Comparison of ENCODE assay signal across 19 mouse cellular contexts in the genomic region with DNA sequence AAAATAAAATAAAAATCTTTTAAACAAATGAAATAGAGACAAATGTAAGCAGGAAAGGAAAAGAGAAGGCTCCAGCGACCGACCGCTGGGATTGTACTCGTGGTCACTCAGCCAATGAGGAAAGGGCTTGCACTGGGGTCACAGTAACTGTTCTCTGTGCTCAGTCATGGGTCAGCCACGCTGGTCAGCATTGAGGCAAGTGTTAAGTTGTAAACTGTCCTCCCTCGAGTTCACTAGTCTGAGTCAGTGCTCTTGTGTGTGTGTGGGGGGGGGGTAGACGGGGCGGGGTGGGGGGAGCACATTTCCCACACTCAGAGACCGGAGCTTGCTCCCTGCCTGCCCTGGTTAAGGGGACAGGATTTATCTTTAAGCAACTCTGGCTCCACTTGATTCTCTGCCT. TPM values are rescaled to one million over a fixed set of nuclear protein-coding genes. Genes with fewer than 3 reads are reported as not detected.
DNase-seq lines count a peak whose midpoint lies in the region; ATAC-seq and TF ChIP-seq lines count a peak whose summit lies in the region.
"Had no signal": no experiment of that assay in that cellular context is flagged by ENCODE, and none has a peak within 500 bp of the region (broad histone marks: within the 10 kb centered on the region; RNA-seq: fewer than 3 reads in every experiment).

No protein-coding gene starts in this region.

- 36% methylated on average over 8 of the region's 9 CpGs for WGBS in lung, postnatal 0 days
- 24% methylated on average over 9 of the region's 9 CpGs for WGBS in kidney, embryonic 16.5 days
- WGBS in liver, postnatal 0 days (ENCODE audit: insufficient replicate concordance), result 59% methylated on average over 9 of the region's 9 CpGs

- TF ChIP-seq CTCF in lung, postnatal 0 days (IDR thresholded peaks at IDR 0.05), result no peak
- TF ChIP-seq CTCF in liver, postnatal 0 days (IDR thresholded peaks at IDR 0.05; ENCODE audit: low read depth), result no peak

- H3K4me2 ChIP-seq in lung, postnatal 0 days (replicated peaks; ENCODE audit: low read depth, low read length), result no peak overlapping the region
- no peak overlapping the region for H3K4me2 ChIP-seq in kidney, embryonic 16.5 days (replicated peaks; ENCODE audit: low read depth, low read length)
- H3K4me2 ChIP-seq in liver, postnatal 0 days (ENCODE audit: low read depth, low read length), result no peak overlapping the region
- H3K4me2 ChIP-seq: forebrain, embryonic 13.5 days; hindbrain, embryonic 15.5 days; lung, embryonic 14.5 days; midbrain, embryonic 12.5 days had no signal

- no peak for TF ChIP-seq EP300 in lung, postnatal 0 days (IDR thresholded peaks at IDR 0.05)
- TF ChIP-seq EP300 in liver, postnatal 0 days (IDR thresholded peaks at IDR 0.05; ENCODE audit: low read depth), result no peak

- H3K4me3 ChIP-seq in lung, postnatal 0 days (ENCODE audit: low read depth, low read length), result no peak overlapping the region
- H3K4me3 ChIP-seq in kidney, embryonic 16.5 days (ENCODE audit: low read length), result no peak overlapping the region
- H3K4me3 ChIP-seq in liver, postnatal 0 days (ENCODE audit: low read depth, low read length), result no peak overlapping the region
- H3K4me3 ChIP-seq: forebrain, embryonic 13.5 days; heart, adult 2 months; hindbrain, embryonic 15.5 days; midbrain, embryonic 12.5 days had no signal

- peak; percentile 17 for DNase-seq in lung, postnatal 0 days (ENCODE audit: low spot score)
- DNase-seq in lung, postnatal 4 days, result no peak
- no peak for DNase-seq in liver, postnatal 0 days
- no peak for DNase-seq in urinary bladder, postnatal 25 days (ENCODE audit: low spot score)
- DNase-seq in ovary, postnatal 10 days (ENCODE audit: low spot score), result no peak
- DNase-seq in layer of hippocampus, adult 18-20 months (ENCODE audit: low spot score in 2 of 2), result no peak
- DNase-seq: adrenal gland, adult 8-10 months; cerebellum, adult 8-10 months; gastrocnemius, postnatal 25 days; heart, adult 2 months; heart, postnatal 36 days; lung, embryonic 14.5 days; right cerebral cortex, postnatal 4 days; thymus, adult 18-20 months had no signal

- H3K36me3 ChIP-seq in lung, postnatal 0 days (ENCODE audit: insufficient read depth, low read length), result no peaks in the 10 kb centered on the region
- no peaks in the 10 kb centered on the region for H3K36me3 ChIP-seq in kidney, embryonic 16.5 days (ENCODE audit: insufficient read depth, low read length)
- no peaks in the 10 kb centered on the region for H3K36me3 ChIP-seq in liver, postnatal 0 days (replicated peaks; ENCODE audit: insufficient read depth, low read length)
- H3K36me3 ChIP-seq: hindbrain, embryonic 15.5 days; midbrain, embryonic 12.5 days had no signal

- H3K9me3 ChIP-seq in lung, postnatal 0 days (ENCODE audit: low read length), result no peaks in the 10 kb centered on the region
- no peaks in the 10 kb centered on the region for H3K9me3 ChIP-seq in kidney, embryonic 16.5 days (ENCODE audit: low read length)
- no peaks in the 10 kb centered on the region for H3K9me3 ChIP-seq in liver, postnatal 0 days (ENCODE audit: low read length)
- H3K9me3 ChIP-seq: forebrain, embryonic 13.5 days; hindbrain, embryonic 15.5 days; midbrain, embryonic 12.5 days had no signal

- H3K9ac ChIP-seq in lung, postnatal 0 days (replicated peaks; ENCODE audit: low read depth), result no peak overlapping the region
- H3K9ac ChIP-seq in kidney, embryonic 16.5 days (replicated peaks; ENCODE audit: low read length), result 0 out of 2 replicates have a peak overlapping the region, but pooled peaks have one; percentile 20
- H3K9ac ChIP-seq in liver, postnatal 0 days (replicated peaks), result no peak overlapping the region
- H3K9ac ChIP-seq: forebrain, embryonic 13.5 days; hindbrain, embryonic 15.5 days; lung, embryonic 14.5 days; midbrain, embryonic 12.5 days had no signal

- H3K4me1 ChIP-seq in lung, postnatal 0 days (ENCODE audit: insufficient read depth, low read depth, low read length), result no peaks in the 10 kb centered on the region
- peaks cover 11% of the 10 kb centered on the region; the same call in 1 of the 2 replicates for H3K4me1 ChIP-seq in kidney, embryonic 16.5 days (ENCODE audit: insufficient read depth, low read length)
- H3K4me1 ChIP-seq in liver, postnatal 0 days (ENCODE audit: insufficient read depth), result 0 out of 2 replicates have a peak, but pooled peaks cover 4% of the 10 kb centered on the region

- no peak overlapping the region for H3K27ac ChIP-seq in lung, postnatal 0 days (ENCODE audit: low read length)
- H3K27ac ChIP-seq in kidney, embryonic 16.5 days (ENCODE audit: low read length), result peak overlapping the region; percentile 54
- peak overlapping the region; percentile 44; the same call in 1 of the 2 replicates for H3K27ac ChIP-seq in liver, postnatal 0 days (ENCODE audit: low read depth)
- H3K27ac ChIP-seq: forebrain, embryonic 13.5 days; heart, adult 2 months; hindbrain, embryonic 15.5 days; macrophage; midbrain, embryonic 12.5 days had no signal

- peak; percentile 49 for ATAC-seq in lung, postnatal 0 days
- peak; percentile 60 for ATAC-seq in kidney, embryonic 16.5 days (ENCODE audit: low FRiP score, low TSS enrichment)
- ATAC-seq in liver, postnatal 0 days, result no peak
- ATAC-seq: forebrain, embryonic 13.5 days had no signal

- no peaks in the 10 kb centered on the region for H3K27me3 ChIP-seq in lung, postnatal 0 days (replicated peaks; ENCODE audit: insufficient read depth, low read length)
- H3K27me3 ChIP-seq in kidney, embryonic 16.5 days (ENCODE audit: insufficient read depth, low read length), result no peaks in the 10 kb centered on the region
- no peaks in the 10 kb centered on the region for H3K27me3 ChIP-seq in liver, postnatal 0 days (ENCODE audit: insufficient read depth, low read length)
- H3K27me3 ChIP-seq: forebrain, embryonic 13.5 days; hindbrain, embryonic 15.5 days; midbrain, embryonic 12.5 days had no signal

RNA-seq across cellular contexts. Expression of a gene that starts 14.3 kb away (rescaled TPM):
- polyA plus RNA-seq in lung, postnatal 0 days (2015; fragmentation: Nextera tagmentation; extraction: Ambion mirVana), result 6.5 and 8.3 TPM in 2 replicates
- 0.74 and 1.0 TPM in 2 replicates for polyA plus RNA-seq in kidney, embryonic 16.5 days (2015; fragmentation: Nextera tagmentation; extraction: Ambion mirVana)
- polyA plus RNA-seq in liver, postnatal 0 days (2015; fragmentation: Nextera tagmentation; extraction: Ambion mirVana), result 0.71 and 1.0 TPM in 2 replicates
- total RNA-seq in layer of hippocampus, adult 18-20 months (2021), result 10 to 100 TPM; 12.8 to 13.1 TPM
- total RNA-seq: heart, postnatal 36 days had no signal
